Comparison of ENCODE assay signal across 8 mouse cellular contexts in the genomic region with DNA sequence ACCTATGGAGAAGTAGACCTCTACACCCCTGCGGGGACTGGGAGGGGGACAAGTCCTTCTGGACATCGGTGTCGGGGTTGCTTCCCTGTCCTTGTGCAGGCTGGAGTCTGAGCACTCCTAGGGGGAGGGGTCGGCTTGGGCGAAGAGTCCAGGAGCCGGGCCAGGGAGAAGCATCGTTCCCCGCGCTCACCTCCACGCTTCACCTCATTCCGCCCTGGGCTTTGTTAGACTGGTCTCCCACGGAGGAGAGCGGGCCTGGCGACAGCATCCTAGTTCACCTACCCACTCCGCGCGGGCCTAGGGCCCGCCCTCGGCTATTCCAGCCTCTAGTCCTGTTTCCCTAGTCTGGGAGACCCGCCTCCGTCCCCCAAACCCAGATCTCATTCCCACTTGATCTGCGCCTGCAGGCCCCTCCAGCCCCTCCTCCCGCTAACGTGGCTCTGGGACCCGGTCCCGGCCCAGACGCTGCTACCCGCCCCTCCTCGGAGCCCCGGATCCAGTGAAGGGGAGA. TPM values are rescaled to one million over a fixed set of nuclear protein-coding genes. Genes with fewer than 3 reads are reported as not detected.
DNase-seq lines count a peak whose midpoint lies in the region; ATAC-seq and TF ChIP-seq lines count a peak whose summit lies in the region.

No protein-coding gene starts in this region.

- no peak for TF ChIP-seq POLR2A in thymus, adult 2 months (IDR thresholded peaks at IDR 0.05; ENCODE audit: control insufficient read depth, extremely low read depth, insufficient read depth, low read length, poor library complexity)

- H3K27ac ChIP-seq in thymus, adult 2 months (ENCODE audit: control insufficient read depth, insufficient read depth, low read length) = no peak overlapping the region
- H3K27ac ChIP-seq in hindbrain, embryonic 11.5 days (ENCODE audit: low read depth, low read length) = peak overlapping the region; percentile 79
- no peak overlapping the region for H3K27ac ChIP-seq in liver, postnatal 0 days (ENCODE audit: low read depth)

- 17% methylated on average over 30 of the region's 30 CpGs for WGBS in thymus, adult 2 months
- WGBS in hindbrain, embryonic 11.5 days = under 1% methylated on average over 30 of the region's 30 CpGs
- WGBS in liver, postnatal 0 days (ENCODE audit: insufficient replicate concordance) = 4% methylated on average over 29 of the region's 30 CpGs

- no peaks in the 10 kb centered on the region for H3K9me3 ChIP-seq in hindbrain, embryonic 11.5 days (ENCODE audit: control insufficient read depth, low read length)
- no peaks in the 10 kb centered on the region for H3K9me3 ChIP-seq in liver, postnatal 0 days (ENCODE audit: low read length)

- H3K27me3 ChIP-seq in thymus, adult 2 months (ENCODE audit: control insufficient read depth, insufficient read depth, low read length) = peaks cover 6% of the 10 kb centered on the region; the same call in 1 of the 2 replicates
- peaks cover 2% of the 10 kb centered on the region; the same call in 1 of the 2 replicates for H3K27me3 ChIP-seq in hindbrain, embryonic 11.5 days (ENCODE audit: control insufficient read depth, insufficient read depth, low read length)
- peaks cover 32% of the 10 kb centered on the region for H3K27me3 ChIP-seq in liver, postnatal 0 days (ENCODE audit: insufficient read depth, low read length)

- peak overlapping the region; percentile 83 for H3K4me3 ChIP-seq in thymus, adult 2 months (ENCODE audit: control insufficient read depth, insufficient read depth, low read length)
- H3K4me3 ChIP-seq in hindbrain, embryonic 11.5 days (ENCODE audit: low read depth, low read length) = peak overlapping the region; percentile 85
- H3K4me3 ChIP-seq in liver, postnatal 0 days (ENCODE audit: low read depth, low read length) = peak overlapping the region; percentile 63

- peak; percentile 25 for DNase-seq in CD4-positive, CD25-positive, alpha-beta regulatory T cell, adult 2 months (ENCODE audit: low read depth, low spot score)
- DNase-seq in thymus, adult 2 months = peak; percentile 19
- DNase-seq in thymus, postnatal 0 days (ENCODE audit: low spot score) = no peak
- DNase-seq in hindbrain, embryonic 11.5 days (ENCODE audit: low spot score) = peak; percentile 61
- no peak for DNase-seq in liver, postnatal 0 days
- peak; percentile 26 for DNase-seq in thymus, postnatal 14 days

- no peak for TF ChIP-seq EP300 in liver, postnatal 0 days (IDR thresholded peaks at IDR 0.05; ENCODE audit: low read depth)

- no peak for ATAC-seq in CD4-positive, CD25-positive, alpha-beta regulatory T cell, adult 4 months
- ATAC-seq in hindbrain, embryonic 11.5 days (ENCODE audit: low FRiP score) = peak; percentile 22
- ATAC-seq in liver, postnatal 0 days = no peak
- ATAC-seq in granulocyte monocyte progenitor cell, adult 5-6 weeks (replicated peaks; ENCODE audit: poor library complexity, severe bottlenecking) = no peak

- peak overlapping the region; percentile 82 for H3K9ac ChIP-seq in hindbrain, embryonic 11.5 days (ENCODE audit: low read depth, low read length)
- H3K9ac ChIP-seq in liver, postnatal 0 days (replicated peaks) = no peak overlapping the region; the same call in 1 of the 2 replicates

- no peak for TF ChIP-seq CTCF in thymus, adult 2 months (IDR thresholded peaks at IDR 0.05; ENCODE audit: borderline replicate concordance, control insufficient read depth, extremely low read depth, insufficient read depth, low read length, poor library complexity)
- TF ChIP-seq CTCF in liver, postnatal 0 days (IDR thresholded peaks at IDR 0.05; ENCODE audit: low read depth) = no peak

- H3K4me1 ChIP-seq in thymus, adult 2 months (replicated peaks; ENCODE audit: control insufficient read depth, insufficient read depth, low read length) = peaks cover 15% of the 10 kb centered on the region
- H3K4me1 ChIP-seq in hindbrain, embryonic 11.5 days (replicated peaks; ENCODE audit: control insufficient read depth, insufficient read depth, low read length) = peaks cover 14% of the 10 kb centered on the region
- peaks cover 8% of the 10 kb centered on the region; the same call in 1 of the 2 replicates for H3K4me1 ChIP-seq in liver, postnatal 0 days (ENCODE audit: insufficient read depth)

- peak overlapping the region; percentile 70 for H3K4me2 ChIP-seq in hindbrain, embryonic 11.5 days (replicated peaks; ENCODE audit: low read depth, low read length)
- H3K4me2 ChIP-seq in liver, postnatal 0 days (ENCODE audit: low read depth, low read length) = peak overlapping the region; percentile 98

- no peaks in the 10 kb centered on the region for H3K36me3 ChIP-seq in thymus, adult 2 months (ENCODE audit: control insufficient read depth, insufficient read depth, low read length)
- no peaks in the 10 kb centered on the region for H3K36me3 ChIP-seq in hindbrain, embryonic 11.5 days (ENCODE audit: control insufficient read depth, insufficient read depth, low read length)
- H3K36me3 ChIP-seq in liver, postnatal 0 days (replicated peaks; ENCODE audit: insufficient read depth, low read length) = no peaks in the 10 kb centered on the region

RNA-seq across cellular contexts. Expression of a gene that starts 0.8 kb away (rescaled TPM):
- polyA plus RNA-seq in CD4-positive, CD25-positive, alpha-beta regulatory T cell, adult 4 months (2017; shearing (Covaris generic)) = under 1 TPM in 1 of 2 experiments, not detected in 1; 0.08 TPM
- polyA plus RNA-seq in thymus, adult 2 months (2012; rRNA removed) = 12.0 and 14.0 TPM in 2 replicates
- polyA plus RNA-seq in thymus, postnatal 0 days (2015; fragmentation: Nextera tagmentation; extraction: Ambion mirVana) = 1.1 and 1.4 TPM in 2 replicates
- polyA plus RNA-seq in hindbrain, embryonic 11.5 days (2014; fragmentation: Nextera tagmentation; extraction: Ambion mirVana) = 22.6 and 27.0 TPM in 2 replicates
- polyA plus RNA-seq in liver, postnatal 0 days (2015; fragmentation: Nextera tagmentation; extraction: Ambion mirVana) = 0.28 and 0.71 TPM in 2 replicates
- total RNA-seq in granulocyte monocyte progenitor cell, adult 5-6 weeks (2014; fragmentation: Nextera tagmentation) = not detected in 2 replicates
- total RNA-seq in granulocyte monocyte progenitor cell, adult 5-6 weeks (2017) = not detected in 2 replicates

RNA-seq across cellular contexts. Expression of a gene that starts 18.9 kb away (rescaled TPM):
- 100 to 1,000 TPM; 238 to 312 TPM for polyA plus RNA-seq in CD4-positive, CD25-positive, alpha-beta regulatory T cell, adult 4 months (2017; shearing (Covaris generic))
- polyA plus RNA-seq in thymus, adult 2 months (2012; rRNA removed) = 78.5 and 79.6 TPM in 2 replicates
- 39.0 and 41.2 TPM in 2 replicates for polyA plus RNA-seq in thymus, postnatal 0 days (2015; fragmentation: Nextera tagmentation; extraction: Ambion mirVana)
- 1.7 and 2.1 TPM in 2 replicates for polyA plus RNA-seq in hindbrain, embryonic 11.5 days (2014; fragmentation: Nextera tagmentation; extraction: Ambion mirVana)
- polyA plus RNA-seq in liver, postnatal 0 days (2015; fragmentation: Nextera tagmentation; extraction: Ambion mirVana) = 13.0 and 13.1 TPM in 2 replicates
- total RNA-seq in granulocyte monocyte progenitor cell, adult 5-6 weeks (2014; fragmentation: Nextera tagmentation) = 30.5 and 40.2 TPM in 2 replicates
- 21.0 and 24.3 TPM in 2 replicates for total RNA-seq in granulocyte monocyte progenitor cell, adult 5-6 weeks (2017)

RNA-seq across cellular contexts. Expression of a gene that starts 27.2 kb away (rescaled TPM):
- polyA plus RNA-seq in CD4-positive, CD25-positive, alpha-beta regulatory T cell, adult 4 months (2017; shearing (Covaris generic)) = 10 to 100 TPM; 25.4 to 43.9 TPM
- polyA plus RNA-seq in thymus, adult 2 months (2012; rRNA removed) = 13.1 and 14.1 TPM in 2 replicates
- 21.1 and 23.4 TPM in 2 replicates for polyA plus RNA-seq in thymus, postnatal 0 days (2015; fragmentation: Nextera tagmentation; extraction: Ambion mirVana)
- polyA plus RNA-seq in hindbrain, embryonic 11.5 days (2014; fragmentation: Nextera tagmentation; extraction: Ambion mirVana) = 12.5 and 19.3 TPM in 2 replicates
- polyA plus RNA-seq in liver, postnatal 0 days (2015; fragmentation: Nextera tagmentation; extraction: Ambion mirVana) = 6.7 and 7.0 TPM in 2 replicates
- total RNA-seq in granulocyte monocyte progenitor cell, adult 5-6 weeks (2014; fragmentation: Nextera tagmentation) = 3.1 and 4.3 TPM in 2 replicates
- 2.7 and 4.4 TPM in 2 replicates for total RNA-seq in granulocyte monocyte progenitor cell, adult 5-6 weeks (2017)

RNA-seq across cellular contexts. Expression of a gene that starts 27.3 kb away (rescaled TPM):
- 100 to 1,000 TPM; 110 TPM for polyA plus RNA-seq in CD4-positive, CD25-positive, alpha-beta regulatory T cell, adult 4 months (2017; shearing (Covaris generic))
- polyA plus RNA-seq in thymus, adult 2 months (2012; rRNA removed) = 56.4 and 63.8 TPM in 2 replicates
- 77.4 and 81.3 TPM in 2 replicates for polyA plus RNA-seq in thymus, postnatal 0 days (2015; fragmentation: Nextera tagmentation; extraction: Ambion mirVana)
- 83.2 and 84.9 TPM in 2 replicates for polyA plus RNA-seq in hindbrain, embryonic 11.5 days (2014; fragmentation: Nextera tagmentation; extraction: Ambion mirVana)
- 19.3 and 23.7 TPM in 2 replicates for polyA plus RNA-seq in liver, postnatal 0 days (2015; fragmentation: Nextera tagmentation; extraction: Ambion mirVana)
- total RNA-seq in granulocyte monocyte progenitor cell, adult 5-6 weeks (2014; fragmentation: Nextera tagmentation) = 41.2 and 82.8 TPM in 2 replicates
- 53.1 and 64.1 TPM in 2 replicates for total RNA-seq in granulocyte monocyte progenitor cell, adult 5-6 weeks (2017)

RNA-seq across cellular contexts. Expression of a gene that starts 36.8 kb away (rescaled TPM):
- 1 to 10 TPM; 2.5 TPM for polyA plus RNA-seq in CD4-positive, CD25-positive, alpha-beta regulatory T cell, adult 4 months (2017; shearing (Covaris generic))
- polyA plus RNA-seq in thymus, adult 2 months (2012; rRNA removed) = 1.8 and 3.6 TPM in 2 replicates
- polyA plus RNA-seq in thymus, postnatal 0 days (2015; fragmentation: Nextera tagmentation; extraction: Ambion mirVana) = 1.6 and 1.8 TPM in 2 replicates
- polyA plus RNA-seq in hindbrain, embryonic 11.5 days (2014; fragmentation: Nextera tagmentation; extraction: Ambion mirVana) = 0.68 and 1.1 TPM in 2 replicates
- polyA plus RNA-seq in liver, postnatal 0 days (2015; fragmentation: Nextera tagmentation; extraction: Ambion mirVana) = 0.19 and 1.5 TPM in 2 replicates
- total RNA-seq in granulocyte monocyte progenitor cell, adult 5-6 weeks (2014; fragmentation: Nextera tagmentation) = 9.4 and 13.9 TPM in 2 replicates
- total RNA-seq in granulocyte monocyte progenitor cell, adult 5-6 weeks (2017) = not detected in 2 replicates

Comparison
In these comparisons a context has a peak if more than half of its experiments do, and no peak if none do; other contexts are left out.
1. DNase-seq: peak in CD4-positive, CD25-positive, alpha-beta regulatory T cell, adult 2 months (single experiment), thymus, adult 2 months (single experiment), hindbrain, embryonic 11.5 days (single experiment) and thymus, postnatal 14 days (single experiment); none in thymus, postnatal 0 days (single experiment) and liver, postnatal 0 days (single experiment).
2. Peak in every context shown above with its lines, with median percentiles within 50 percentile points of each other: H3K4me3 ChIP-seq.